In the genomic region with DNA sequence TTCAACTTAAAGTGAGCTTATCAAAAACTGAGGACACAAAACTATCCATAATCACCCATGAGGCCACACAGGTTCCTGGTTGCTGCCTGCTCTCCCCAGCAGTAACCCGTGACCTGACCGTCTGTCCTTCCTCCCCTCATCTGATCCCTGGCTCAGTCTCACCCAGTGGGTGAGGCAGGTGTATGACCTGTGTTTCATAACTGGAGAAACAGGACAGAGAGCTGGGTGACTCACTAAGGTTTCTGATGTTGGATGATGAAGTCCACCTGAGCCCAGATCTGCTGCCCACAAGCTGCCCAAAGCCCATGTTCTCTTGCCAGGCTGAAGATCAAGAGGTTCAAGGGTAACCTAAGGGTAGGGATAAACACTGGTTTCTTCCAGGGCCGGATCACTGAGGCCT, we compare ENCODE assay signal across 16 mouse cellular contexts. TPM values are rescaled to one million over a fixed set of nuclear protein-coding genes. Genes with fewer than 3 reads are reported as not detected.
DNase-seq lines count a peak whose midpoint lies in the region; TF ChIP-seq lines count a peak whose summit lies in the region.
"Had no signal": no experiment of that assay in that cellular context is flagged by ENCODE, and none has a peak within 500 bp of the region (broad histone marks: within the 10 kb centered on the region; RNA-seq: fewer than 3 reads in every experiment).

No protein-coding gene starts in this region.

- DNase-seq in heart, adult 2 months, result no peak
- DNase-seq in heart, postnatal 36 days, result no peak
- peak; percentile 18 for DNase-seq in urinary bladder, postnatal 25 days (ENCODE audit: low spot score)
- DNase-seq in urinary bladder, postnatal 4 days (ENCODE audit: low spot score in 2 of 2), result no peak
- DNase-seq in adrenal gland, postnatal 4 days (ENCODE audit: low spot score in 2 of 2), result no peak
- DNase-seq in left cerebral cortex, postnatal 25 days (ENCODE audit: low spot score in 2 of 2), result no peak
- DNase-seq: adrenal gland, postnatal 14 days; right cerebral cortex, postnatal 14 days; thymus, postnatal 14 days had no signal

- H3K4me1 ChIP-seq in heart, adult 2 months (ENCODE audit: control insufficient read depth, insufficient read depth, low read length), result peaks cover 11% of the 10 kb centered on the region
- peaks cover 34% of the 10 kb centered on the region for H3K4me1 ChIP-seq in small intestine, adult 2 months (ENCODE audit: control insufficient read depth, insufficient read depth, insufficient read length, low read length)
- H3K4me1 ChIP-seq: forebrain, embryonic 13.5 days; limb, embryonic 13.5 days; midbrain, embryonic 13.5 days had no signal

- no peaks in the 10 kb centered on the region for H3K79me2 ChIP-seq in heart, adult 2 months (replicated peaks; ENCODE audit: control insufficient read depth, insufficient read depth, low read length)

- H3K36me3 ChIP-seq in heart, adult 2 months (ENCODE audit: control insufficient read depth, insufficient read depth, low read length), result no peaks in the 10 kb centered on the region
- peaks cover 7% of the 10 kb centered on the region for H3K36me3 ChIP-seq in small intestine, adult 2 months (ENCODE audit: control insufficient read depth, insufficient read depth, low read length)

- TF ChIP-seq EP300 in heart, adult 2 months (IDR thresholded peaks at IDR 0.05; ENCODE audit: insufficient read depth, low read depth, low read length), result no peak

- intact Hi-C loops in heart, adult 2 months (cut with DNase I), result loop anchor here (5.0 kb wide), 2 partner anchors 35 to 90 kb away; partner anchors contain the start of gene Max
- intact Hi-C loops in heart, postnatal 36 days (cut with DNase I), result no loop called here
- intact Hi-C loops in left cerebral cortex, postnatal 25 days (cut with DNase I), result no loop called here

- H3K9ac ChIP-seq in heart, adult 2 months (ENCODE audit: low read depth, low read length), result no peak overlapping the region
- H3K9ac ChIP-seq: forebrain, embryonic 13.5 days; limb, embryonic 13.5 days; liver, embryonic 12.5 days; midbrain, embryonic 13.5 days had no signal

- H3K27me3 ChIP-seq in heart, adult 2 months (ENCODE audit: control insufficient read depth, insufficient read depth, low read length), result no peaks in the 10 kb centered on the region
- no peaks in the 10 kb centered on the region for H3K27me3 ChIP-seq in small intestine, adult 2 months (ENCODE audit: control insufficient read depth, insufficient read depth, low read length)
- H3K27me3 ChIP-seq: forebrain, embryonic 13.5 days; limb, embryonic 13.5 days; liver, embryonic 12.5 days; midbrain, embryonic 13.5 days had no signal

- 70% methylated on average over 3 of the region's 3 CpGs for WGBS in heart, adult 2 months
- WGBS in small intestine, adult 2 months, result 46% methylated on average over 3 of the region's 3 CpGs

- H3K4me3 ChIP-seq in heart, adult 2 months, result no peak overlapping the region
- no peak overlapping the region for H3K4me3 ChIP-seq in small intestine, adult 2 months (ENCODE audit: low read depth, low read length)
- H3K4me3 ChIP-seq: forebrain, embryonic 13.5 days; left cerebral cortex, adult 2 months; limb, embryonic 13.5 days; liver, embryonic 12.5 days; midbrain, embryonic 13.5 days had no signal

- TF ChIP-seq POLR2A in heart, adult 2 months (IDR thresholded peaks at IDR 0.05; ENCODE audit: insufficient read depth, low read depth, low read length), result no peak
- 0 out of 2 replicates have a peak, but pooled peaks have one; percentile 23 for TF ChIP-seq POLR2A in small intestine, adult 2 months (IDR thresholded peaks at IDR 0.05; ENCODE audit: low read depth, low read length)

- TF ChIP-seq CTCF in heart, adult 2 months (IDR thresholded peaks at IDR 0.05), result no peak
- no peak for TF ChIP-seq CTCF in small intestine, adult 2 months (IDR thresholded peaks at IDR 0.05; ENCODE audit: extremely low read depth, insufficient read length, insufficient replicate concordance, low read depth, low read length)

- peak overlapping the region; percentile 59 for H3K27ac ChIP-seq in heart, adult 2 months
- peak overlapping the region; percentile 97 for H3K27ac ChIP-seq in small intestine, adult 2 months (ENCODE audit: insufficient read depth, low read depth, low read length)
- H3K27ac ChIP-seq: forebrain, embryonic 13.5 days; left cerebral cortex, adult 2 months; limb, embryonic 13.5 days; liver, embryonic 12.5 days; macrophage; midbrain, embryonic 13.5 days had no signal

RNA-seq across cellular contexts. Expression of gene Max, which starts 35.0 kb away (rescaled TPM):
- total RNA-seq in heart, adult 2 months (2021), result 10 to 100 TPM; 65.6 to 76.2 TPM
- polyA plus RNA-seq in heart, adult 2 months (2012; rRNA removed), result 27.0 and 38.5 TPM in 2 replicates
- total RNA-seq in heart, postnatal 36 days (2021), result 10 to 100 TPM; 67.7 to 68.0 TPM
- 34.6 and 99.1 TPM in 2 replicates for polyA plus RNA-seq in small intestine, adult 2 months (2012; rRNA removed)
- total RNA-seq in adrenal gland, postnatal 4 days (2021), result 10 to 100 TPM; 69.5 to 71.9 TPM
- 10 to 100 TPM; 73.5 to 74.7 TPM for total RNA-seq in left cerebral cortex, postnatal 25 days (2021)
